Mouse (Mus musculus): Measurements from ENCODE around the gene Kalrn. TPM values are rescaled to one million over a fixed set of nuclear protein-coding genes. Genes with fewer than 3 reads are reported as not detected.

The Kalrn gene
- polyA plus RNA-seq, 1 experiment: 43.0 TPM

GRCm38 (mm10) chr16:34163086-34163485, 410.2 kb downstream of the Kalrn start:
- H3K4me3 ChIP-seq (ENCODE audit: low read depth, low read length): no peak overlapping the region
- WGBS: 71% methylated on average over 9 of the region's 9 CpGs

GRCm38 (mm10) chr16:34159576-34159975, 413.8 kb downstream of the Kalrn start:
- 83% methylated on average over 3 of the region's 3 CpGs for WGBS

More at GRCm38 (mm10) chr16:34163086-34163485, 410.2 kb downstream of the Kalrn start:
- Histone ChIP-seq H3K27me3 (ENCODE audit: control insufficient read depth, insufficient read depth, low read length) (no peaks in the 10 kb centered on the region), H3K4me1 (ENCODE audit: control insufficient read depth, insufficient read depth, insufficient read length, low read length) (0 out of 2 replicates have a peak, but pooled peaks cover 2% of the 10 kb centered on the region), H3K27ac (ENCODE audit: insufficient read depth, low read depth, low read length) (no peak overlapping the region), H3K36me3 (ENCODE audit: control insufficient read depth, insufficient read depth, low read length) (no peaks in the 10 kb centered on the region)
- no peak for TF ChIP-seq CTCF (IDR thresholded peaks at IDR 0.05; ENCODE audit: extremely low read depth, insufficient read length, insufficient replicate concordance, low read depth, low read length)
- no peak for TF ChIP-seq POLR2A (IDR thresholded peaks at IDR 0.05; ENCODE audit: low read depth, low read length)

GRCm38 (mm10) chr16:34157386-34158135, 415.8 kb downstream of the Kalrn start:
- no peaks in the 10 kb centered on the region for H3K36me3 ChIP-seq (ENCODE audit: control insufficient read depth, insufficient read depth, low read length)
- TF ChIP-seq CTCF (IDR thresholded peaks at IDR 0.05; ENCODE audit: extremely low read depth, insufficient read length, insufficient replicate concordance, low read depth, low read length): no peak
- H3K27me3 ChIP-seq (ENCODE audit: control insufficient read depth, insufficient read depth, low read length): no peaks in the 10 kb centered on the region
- H3K27ac ChIP-seq (ENCODE audit: insufficient read depth, low read depth, low read length): no peak overlapping the region
- 36% methylated on average over 4 of the region's 4 CpGs for WGBS
- H3K4me1 ChIP-seq (ENCODE audit: control insufficient read depth, insufficient read depth, insufficient read length, low read length): 0 out of 2 replicates have a peak, but pooled peaks cover 2% of the 10 kb centered on the region
- no peak overlapping the region for H3K4me3 ChIP-seq (ENCODE audit: low read depth, low read length)

More at GRCm38 (mm10) chr16:34159576-34159975, 413.8 kb downstream of the Kalrn start:
- Histone ChIP-seq H3K36me3 (ENCODE audit: control insufficient read depth, insufficient read depth, low read length) (no peaks in the 10 kb centered on the region), H3K27me3 (ENCODE audit: control insufficient read depth, insufficient read depth, low read length) (no peaks in the 10 kb centered on the region), H3K4me3 (ENCODE audit: low read depth, low read length) (no peak overlapping the region), H3K4me1 (ENCODE audit: control insufficient read depth, insufficient read depth, insufficient read length, low read length) (0 out of 2 replicates have a peak, but pooled peaks cover 2% of the 10 kb centered on the region), H3K27ac (ENCODE audit: insufficient read depth, low read depth, low read length) (no peak overlapping the region)
- no peak for TF ChIP-seq POLR2A (IDR thresholded peaks at IDR 0.05; ENCODE audit: low read depth, low read length)

- no peaks in the 10 kb centered on the region for H3K36me3 ChIP-seq (ENCODE audit: control insufficient read depth, insufficient read depth, low read length)
- no peak overlapping the region for H3K4me3 ChIP-seq (ENCODE audit: low read depth, low read length)
- no peaks in the 10 kb centered on the region for H3K27me3 ChIP-seq (ENCODE audit: control insufficient read depth, insufficient read depth, low read length)
- WGBS: 72% methylated on average over 3 of the region's 3 CpGs
- TF ChIP-seq POLR2A (IDR thresholded peaks at IDR 0.05; ENCODE audit: low read depth, low read length): no peak
- TF ChIP-seq CTCF (IDR thresholded peaks at IDR 0.05; ENCODE audit: extremely low read depth, insufficient read length, insufficient replicate concordance, low read depth, low read length): no peak
- H3K27ac ChIP-seq (ENCODE audit: insufficient read depth, low read depth, low read length): no peak overlapping the region
- 0 out of 2 replicates have a peak, but pooled peaks cover 2% of the 10 kb centered on the region for H3K4me1 ChIP-seq (ENCODE audit: control insufficient read depth, insufficient read depth, insufficient read length, low read length)
Measured at GRCm38 (mm10) chr16:34155696-34156095, 417.6 kb downstream of the Kalrn start.

- Histone ChIP-seq H3K27ac (ENCODE audit: insufficient read depth, low read depth, low read length) (no peak overlapping the region), H3K36me3 (ENCODE audit: control insufficient read depth, insufficient read depth, low read length) (no peaks in the 10 kb centered on the region), H3K4me1 (ENCODE audit: control insufficient read depth, insufficient read depth, insufficient read length, low read length) (0 out of 2 replicates have a peak, but pooled peaks cover 2% of the 10 kb centered on the region), H3K27me3 (ENCODE audit: control insufficient read depth, insufficient read depth, low read length) (no peaks in the 10 kb centered on the region), H3K4me3 (ENCODE audit: low read depth, low read length) (no peak overlapping the region)
- WGBS: 78% methylated on average over 3 of the region's 3 CpGs
- TF ChIP-seq CTCF (IDR thresholded peaks at IDR 0.05; ENCODE audit: extremely low read depth, insufficient read length, insufficient replicate concordance, low read depth, low read length) (no peak), POLR2A (IDR thresholded peaks at IDR 0.05; ENCODE audit: low read depth, low read length) (no peak)
Measured at GRCm38 (mm10) chr16:34154903-34155302, 418.4 kb downstream of the Kalrn start.

GRCm38 (mm10) chr16:34151528-34152071, 421.7 kb downstream of the Kalrn start:
- Histone ChIP-seq H3K36me3 (ENCODE audit: control insufficient read depth, insufficient read depth, low read length) (no peaks in the 10 kb centered on the region), H3K27me3 (ENCODE audit: control insufficient read depth, insufficient read depth, low read length) (no peaks in the 10 kb centered on the region), H3K4me3 (ENCODE audit: low read depth, low read length) (no peak overlapping the region), H3K27ac (ENCODE audit: insufficient read depth, low read depth, low read length) (no peak overlapping the region), H3K4me1 (ENCODE audit: control insufficient read depth, insufficient read depth, insufficient read length, low read length) (no peaks in the 10 kb centered on the region)
- 45% methylated on average over 3 of the region's 3 CpGs for WGBS
- TF ChIP-seq POLR2A (IDR thresholded peaks at IDR 0.05; ENCODE audit: low read depth, low read length) (no peak), CTCF (IDR thresholded peaks at IDR 0.05; ENCODE audit: extremely low read depth, insufficient read length, insufficient replicate concordance, low read depth, low read length) (no peak)

- 74% methylated on average over 8 of the region's 8 CpGs for WGBS
- no peak for TF ChIP-seq POLR2A (IDR thresholded peaks at IDR 0.05; ENCODE audit: low read depth, low read length)
- TF ChIP-seq CTCF (IDR thresholded peaks at IDR 0.05; ENCODE audit: extremely low read depth, insufficient read length, insufficient replicate concordance, low read depth, low read length): no peak
- Histone ChIP-seq H3K4me1 (ENCODE audit: control insufficient read depth, insufficient read depth, insufficient read length, low read length) (no peaks in the 10 kb centered on the region), H3K27ac (ENCODE audit: insufficient read depth, low read depth, low read length) (no peak overlapping the region), H3K27me3 (ENCODE audit: control insufficient read depth, insufficient read depth, low read length) (no peaks in the 10 kb centered on the region), H3K36me3 (ENCODE audit: control insufficient read depth, insufficient read depth, low read length) (peaks cover 4% of the 10 kb centered on the region), H3K4me3 (ENCODE audit: low read depth, low read length) (no peak overlapping the region)
Measured at GRCm38 (mm10) chr16:34141670-34142069, 431.7 kb downstream of the Kalrn start.
